Mouse (Mus musculus): ENCODE data around the gene Fxyd3. TPM values are rescaled to one million over a fixed set of nuclear protein-coding genes. Genes with fewer than 3 reads are reported as not detected.
A peak's percentile ranks its signal among the peaks of the same experiment; 100 is the strongest.

Gene Fxyd3
- polyA plus RNA-seq, 1 experiment from 2014 or later, result not detected

GRCm38 (mm10) chr7:31069491-31069890 is 7.0 kb downstream of the Fxyd3 start:
- 82% methylated on average over 14 of the region's 14 CpGs for WGBS
- Histone ChIP-seq H3K4me2 (ENCODE audit: low read depth, low read length) (no peak overlapping the region), H3K9me3 (ENCODE audit: control insufficient read depth, low read length) (no peaks in the 10 kb centered on the region), H3K4me1 (ENCODE audit: control insufficient read depth, insufficient read depth, low read length) (no peaks in the 10 kb centered on the region), H3K36me3 (ENCODE audit: control insufficient read depth, insufficient read depth, low read length) (no peaks in the 10 kb centered on the region), H3K27ac (ENCODE audit: low read depth, low read length) (no peak overlapping the region), H3K27me3 (ENCODE audit: control insufficient read depth, insufficient read depth, low read length) (no peaks in the 10 kb centered on the region), H3K4me3 (ENCODE audit: low read depth, low read length) (no peak overlapping the region), H3K9ac (replicated peaks; ENCODE audit: low read depth, low read length) (no peak overlapping the region)
- no peak for ATAC-seq (ENCODE audit: low read depth)

DNA sequence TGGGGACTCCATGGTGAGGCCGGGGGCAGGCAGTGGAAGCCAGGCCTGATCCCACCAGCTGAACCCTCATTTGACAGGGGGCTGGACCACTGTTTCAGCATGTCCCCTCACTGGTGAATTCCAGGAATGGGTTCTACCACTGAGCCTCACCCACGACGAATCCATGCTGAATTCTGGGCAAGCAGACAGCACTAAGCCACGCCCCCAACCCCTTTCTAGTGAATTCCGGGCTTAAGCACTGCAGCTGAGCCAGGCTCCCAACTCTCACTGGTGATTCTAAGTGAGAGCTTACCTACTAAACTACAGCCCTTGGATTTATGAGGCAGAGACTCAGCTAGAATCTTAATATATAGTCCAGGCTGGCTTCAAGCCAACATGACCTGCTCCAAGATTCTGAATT is 8.7 kb downstream of the Fxyd3 start:
- 45% methylated on average over 5 of the region's 5 CpGs for WGBS
- Histone ChIP-seq H3K36me3 (ENCODE audit: control insufficient read depth, insufficient read depth, low read length) (no peaks in the 10 kb centered on the region), H3K4me3 (ENCODE audit: low read depth, low read length) (no peak overlapping the region), H3K4me1 (ENCODE audit: control insufficient read depth, insufficient read depth, low read length) (no peaks in the 10 kb centered on the region), H3K9ac (replicated peaks; ENCODE audit: low read depth, low read length) (no peak overlapping the region), H3K9me3 (ENCODE audit: control insufficient read depth, low read length) (no peaks in the 10 kb centered on the region), H3K4me2 (ENCODE audit: low read depth, low read length) (no peak overlapping the region), H3K27ac (ENCODE audit: low read depth, low read length) (no peak overlapping the region), H3K27me3 (ENCODE audit: control insufficient read depth, insufficient read depth, low read length) (no peaks in the 10 kb centered on the region)
- no peak for ATAC-seq (ENCODE audit: low read depth)

- Histone ChIP-seq H3K4me3 (ENCODE audit: low read depth, low read length) (no peak overlapping the region), H3K4me2 (ENCODE audit: low read depth, low read length) (no peak overlapping the region), H3K4me1 (ENCODE audit: control insufficient read depth, insufficient read depth, low read length) (no peaks in the 10 kb centered on the region), H3K36me3 (ENCODE audit: control insufficient read depth, insufficient read depth, low read length) (no peaks in the 10 kb centered on the region), H3K9me3 (ENCODE audit: control insufficient read depth, low read length) (no peaks in the 10 kb centered on the region), H3K9ac (replicated peaks; ENCODE audit: low read depth, low read length) (no peak overlapping the region), H3K27me3 (ENCODE audit: control insufficient read depth, insufficient read depth, low read length) (no peaks in the 10 kb centered on the region), H3K27ac (ENCODE audit: low read depth, low read length) (no peak overlapping the region)
- WGBS, result 87% methylated on average over 12 of the region's 12 CpGs
- ATAC-seq (ENCODE audit: low read depth), result no peak
These were observed 13.4 kb downstream of the Fxyd3 start for GRCm38 (mm10) chr7:31063074-31063560.

GRCm38 (mm10) chr7:31060621-31061010 is 15.9 kb downstream of the Fxyd3 start:
- H3K27me3 ChIP-seq (ENCODE audit: control insufficient read depth, insufficient read depth, low read length), result no peaks in the 10 kb centered on the region
- H3K27ac ChIP-seq (ENCODE audit: low read depth, low read length), result no peak overlapping the region
- no peak overlapping the region for H3K4me3 ChIP-seq (ENCODE audit: low read depth, low read length)
- H3K9ac ChIP-seq (replicated peaks; ENCODE audit: low read depth, low read length), result no peak overlapping the region
- no peaks in the 10 kb centered on the region for H3K4me1 ChIP-seq (ENCODE audit: control insufficient read depth, insufficient read depth, low read length)
- ATAC-seq (ENCODE audit: low read depth), result no peak
- H3K4me2 ChIP-seq (ENCODE audit: low read depth, low read length), result no peak overlapping the region
- 89% methylated on average over 7 of the region's 7 CpGs for WGBS
- no peaks in the 10 kb centered on the region for H3K9me3 ChIP-seq (ENCODE audit: control insufficient read depth, low read length)
- no peaks in the 10 kb centered on the region for H3K36me3 ChIP-seq (ENCODE audit: control insufficient read depth, insufficient read depth, low read length)

- H3K27ac ChIP-seq (ENCODE audit: low read depth, low read length), result no peak overlapping the region
- WGBS, result 68% methylated on average over 11 of the region's 11 CpGs
- H3K4me2 ChIP-seq (ENCODE audit: low read depth, low read length), result no peak overlapping the region
- H3K4me1 ChIP-seq (ENCODE audit: control insufficient read depth, insufficient read depth, low read length), result no peaks in the 10 kb centered on the region
- no peak overlapping the region for H3K9ac ChIP-seq (replicated peaks; ENCODE audit: low read depth, low read length)
- H3K36me3 ChIP-seq (ENCODE audit: control insufficient read depth, insufficient read depth, low read length), result no peaks in the 10 kb centered on the region
- no peaks in the 10 kb centered on the region for H3K9me3 ChIP-seq (ENCODE audit: control insufficient read depth, low read length)
- no peak for ATAC-seq (ENCODE audit: low read depth)
- H3K27me3 ChIP-seq (ENCODE audit: control insufficient read depth, insufficient read depth, low read length), result no peaks in the 10 kb centered on the region
- H3K4me3 ChIP-seq (ENCODE audit: low read depth, low read length), result no peak overlapping the region
These were observed 16.4 kb downstream of the Fxyd3 start for GRCm38 (mm10) chr7:31059919-31060620.

- Histone ChIP-seq H3K27me3 (ENCODE audit: control insufficient read depth, insufficient read depth, low read length) (0 out of 2 replicates have a peak, but pooled peaks cover 2% of the 10 kb centered on the region), H3K4me2 (ENCODE audit: low read depth, low read length) (no peak within 1 kb of the TSS), H3K4me3 (ENCODE audit: low read depth, low read length) (no peak within 1 kb of the TSS), H3K27ac (ENCODE audit: low read depth, low read length) (no peak within 1 kb of the TSS), H3K4me1 (ENCODE audit: control insufficient read depth, insufficient read depth, low read length) (no peaks in the 10 kb centered on the region), H3K36me3 (ENCODE audit: control insufficient read depth, insufficient read depth, low read length) (no peaks in the 10 kb centered on the region), H3K9me3 (ENCODE audit: control insufficient read depth, low read length) (no peaks in the 10 kb centered on the region), H3K9ac (replicated peaks; ENCODE audit: low read depth, low read length) (no peak within 1 kb of the TSS)
- 8% methylated on average over 2 of the region's 2 CpGs for WGBS
- peak; percentile 74; the same call in 1 of the 2 replicates for ATAC-seq (ENCODE audit: low read depth)
These were observed 17.4 kb downstream of the Fxyd3 start, which contains the start of gene Lgi4 for GRCm38 (mm10) chr7:31059108-31059507. TSS of gene Lgi4 (plus strand) at chr7:31059342.

DNA sequence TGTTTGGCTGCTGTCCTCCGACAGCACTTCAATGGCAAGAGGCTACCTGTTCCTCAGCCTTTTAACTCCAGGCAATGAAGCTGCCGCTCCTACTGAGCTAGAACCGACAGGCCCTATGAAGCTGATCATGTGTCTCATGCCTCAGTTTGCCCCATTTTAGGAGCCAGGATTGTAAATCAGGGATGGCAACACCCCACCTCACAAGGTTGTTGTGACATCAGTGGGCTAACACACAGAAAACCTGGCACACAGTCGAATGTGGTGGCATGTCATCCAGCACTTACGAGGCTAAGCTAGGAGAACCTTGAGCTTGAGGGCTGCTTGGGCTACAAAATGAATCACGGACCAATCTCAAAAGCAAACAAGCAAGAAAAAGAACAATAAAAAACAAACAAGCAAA is 18.3 kb downstream of the Fxyd3 start:
- no peaks in the 10 kb centered on the region for H3K36me3 ChIP-seq (ENCODE audit: control insufficient read depth, insufficient read depth, low read length)
- H3K4me2 ChIP-seq (ENCODE audit: low read depth, low read length), result no peak overlapping the region
- no peak overlapping the region for H3K9ac ChIP-seq (replicated peaks; ENCODE audit: low read depth, low read length)
- no peak overlapping the region for H3K4me3 ChIP-seq (ENCODE audit: low read depth, low read length)
- ATAC-seq (ENCODE audit: low read depth), result no peak
- no peaks in the 10 kb centered on the region for H3K4me1 ChIP-seq (ENCODE audit: control insufficient read depth, insufficient read depth, low read length)
- no peak overlapping the region for H3K27ac ChIP-seq (ENCODE audit: low read depth, low read length)
- WGBS, result 88% methylated on average over 6 of the region's 6 CpGs
- no peaks in the 10 kb centered on the region for H3K9me3 ChIP-seq (ENCODE audit: control insufficient read depth, low read length)
- H3K27me3 ChIP-seq (ENCODE audit: control insufficient read depth, insufficient read depth, low read length), result 0 out of 2 replicates have a peak, but pooled peaks cover 2% of the 10 kb centered on the region

GRCm38 (mm10) chr7:31057730-31058129 is 18.8 kb downstream of the Fxyd3 start:
- Histone ChIP-seq H3K4me3 (ENCODE audit: low read depth, low read length) (no peak overlapping the region), H3K27me3 (ENCODE audit: control insufficient read depth, insufficient read depth, low read length) (peaks cover 5% of the 10 kb centered on the region), H3K4me2 (ENCODE audit: low read depth, low read length) (no peak overlapping the region), H3K27ac (ENCODE audit: low read depth, low read length) (no peak overlapping the region), H3K9ac (replicated peaks; ENCODE audit: low read depth, low read length) (no peak overlapping the region), H3K36me3 (ENCODE audit: control insufficient read depth, insufficient read depth, low read length) (no peaks in the 10 kb centered on the region), H3K4me1 (ENCODE audit: control insufficient read depth, insufficient read depth, low read length) (0 out of 2 replicates have a peak, but pooled peaks cover 2% of the 10 kb centered on the region), H3K9me3 (ENCODE audit: control insufficient read depth, low read length) (no peaks in the 10 kb centered on the region)
- 78% methylated on average over 5 of the region's 5 CpGs for WGBS
- no peak for ATAC-seq (ENCODE audit: low read depth)

DNA sequence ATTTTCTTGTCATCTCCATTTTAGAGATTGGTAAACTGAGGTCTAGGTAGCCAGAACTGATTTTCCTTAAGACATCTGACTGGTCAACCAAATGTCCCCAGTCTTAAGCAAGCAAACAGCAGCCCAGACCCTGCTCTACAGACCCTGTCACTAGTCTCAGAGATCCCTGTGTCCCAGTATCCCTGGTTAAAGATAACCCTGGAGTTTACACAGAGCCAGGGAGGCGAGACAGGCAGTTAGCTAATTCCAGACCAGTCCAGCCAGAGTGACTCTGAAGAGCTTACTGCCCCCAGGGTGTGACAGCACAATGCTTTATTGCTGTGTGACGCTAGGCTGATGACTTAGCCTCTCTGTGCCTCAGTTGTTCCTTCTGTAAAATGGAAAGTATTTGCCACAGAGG is 19.4 kb downstream of the Fxyd3 start, which contains the start of gene Fxyd1:
TSS of gene Fxyd1 (minus strand) at position 129 of the 400 bp plus-strand sequence.
- Histone ChIP-seq H3K4me3 (ENCODE audit: low read depth, low read length) (no peak within 1 kb of the TSS), H3K27ac (ENCODE audit: low read depth, low read length) (no peak within 1 kb of the TSS), H3K4me1 (ENCODE audit: control insufficient read depth, insufficient read depth, low read length) (peaks cover 8% of the 10 kb centered on the region; the same call in 1 of the 2 replicates), H3K27me3 (ENCODE audit: control insufficient read depth, insufficient read depth, low read length) (peaks cover 10% of the 10 kb centered on the region), H3K9me3 (ENCODE audit: control insufficient read depth, low read length) (no peaks in the 10 kb centered on the region), H3K9ac (replicated peaks; ENCODE audit: low read depth, low read length) (no peak within 1 kb of the TSS), H3K4me2 (ENCODE audit: low read depth, low read length) (no peak within 1 kb of the TSS), H3K36me3 (ENCODE audit: control insufficient read depth, insufficient read depth, low read length) (no peaks in the 10 kb centered on the region)
- 77% methylated on average over 2 of the region's 2 CpGs for WGBS
- no peak for ATAC-seq (ENCODE audit: low read depth)

Measured in neural tube, embryonic 14.5 days (tissue).